Mouse (Mus musculus): ENCODE measurements around the gene Bpifc. TPM values are rescaled to one million over a fixed set of nuclear protein-coding genes. Genes with fewer than 3 reads are reported as not detected.

Gene Bpifc
- polyA plus RNA-seq, 1 experiment from 2014 or later = not detected

DNA sequence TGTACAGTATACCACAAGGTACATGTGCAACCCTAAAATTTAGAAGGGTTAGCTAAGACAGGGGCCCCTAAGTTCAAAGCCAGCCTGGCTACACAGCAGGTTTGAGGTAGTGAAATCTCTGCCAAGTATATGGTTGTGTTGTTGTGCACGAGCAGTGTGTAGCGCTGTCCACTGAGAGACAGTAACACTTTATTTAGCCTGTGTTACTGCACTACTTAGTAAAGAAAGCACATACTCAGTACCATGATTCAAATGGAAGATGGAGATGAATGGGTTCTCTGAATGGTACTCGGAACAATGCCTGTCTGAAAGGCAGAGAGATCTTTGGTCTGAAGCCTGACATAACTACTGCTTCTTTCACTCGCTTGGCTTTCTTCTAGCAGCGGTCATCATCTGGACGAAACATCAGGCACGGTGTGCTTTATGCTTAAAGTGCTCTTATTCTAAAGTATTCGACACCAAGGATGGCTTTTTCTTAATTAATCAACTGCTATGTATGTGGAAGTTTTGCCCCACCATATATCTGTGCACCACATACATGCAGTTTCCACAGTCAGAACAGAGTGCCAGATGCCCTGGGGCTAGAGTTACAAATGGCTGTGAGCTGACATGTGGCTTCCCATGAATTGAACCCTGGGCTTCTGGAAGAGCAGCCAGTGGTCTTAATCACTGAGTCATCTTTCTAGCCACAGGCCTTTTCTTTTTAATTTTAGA, 63.1 kb downstream of the Bpifc start:
- Histone ChIP-seq H3K27ac (ENCODE audit: low read length) (no peak overlapping the region), H3K9me3 (ENCODE audit: control insufficient read depth, low read length) (no peaks in the 10 kb centered on the region), H3K9ac (replicated peaks; ENCODE audit: low read depth, low read length) (no peak overlapping the region), H3K4me2 (ENCODE audit: low read length) (no peak overlapping the region), H3K4me3 (replicated peaks; ENCODE audit: low read length) (no peak overlapping the region), H3K27me3 (replicated peaks; ENCODE audit: control insufficient read depth, insufficient read depth, low read length) (no peaks in the 10 kb centered on the region), H3K36me3 (ENCODE audit: control insufficient read depth, insufficient read depth) (peaks cover 41% of the 10 kb centered on the region), H3K4me1 (replicated peaks; ENCODE audit: control insufficient read depth, insufficient read depth, low read length) (no peaks in the 10 kb centered on the region)
- 69% methylated on average over 8 of the region's 8 CpGs for WGBS
- ATAC-seq = no peak

- 92% methylated on average over 6 of the region's 6 CpGs for WGBS
- no peak for ATAC-seq
- H3K36me3 ChIP-seq (ENCODE audit: control insufficient read depth, insufficient read depth) = peaks cover 45% of the 10 kb centered on the region
Measured at GRCm38 (mm10) chr10:85936280-85936965, 75.3 kb downstream of the Bpifc start.

DNA sequence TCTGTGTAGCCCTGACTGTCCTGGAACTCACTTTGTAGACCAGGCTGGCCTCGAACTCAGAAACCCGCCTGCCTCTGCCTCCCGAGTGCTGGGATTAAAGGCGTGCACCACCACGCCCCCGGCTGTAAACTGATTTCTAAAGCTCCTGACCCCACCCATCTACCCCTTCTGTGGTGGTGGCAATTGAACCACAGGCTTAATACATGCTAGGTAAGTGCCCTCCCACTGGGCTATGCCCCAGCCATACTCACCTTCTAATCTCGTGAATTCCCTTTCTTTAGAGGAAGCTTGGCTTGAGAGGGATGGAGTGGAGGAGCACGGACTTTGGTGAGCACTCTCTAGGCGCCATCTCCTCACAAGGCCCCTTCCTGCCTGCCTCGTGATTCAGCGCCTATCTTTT, 81.7 kb downstream of the Bpifc start:
- Histone ChIP-seq H3K36me3 (ENCODE audit: control insufficient read depth, insufficient read depth) (no peaks in the 10 kb centered on the region), H3K27me3 (replicated peaks; ENCODE audit: control insufficient read depth, insufficient read depth, low read length) (0 out of 2 replicates have a peak, but pooled peaks cover 3% of the 10 kb centered on the region), H3K9ac (replicated peaks; ENCODE audit: low read depth, low read length) (no peak overlapping the region), H3K9me3 (ENCODE audit: control insufficient read depth, low read length) (no peaks in the 10 kb centered on the region), H3K4me1 (replicated peaks; ENCODE audit: control insufficient read depth, insufficient read depth, low read length) (peaks cover 17% of the 10 kb centered on the region), H3K4me2 (ENCODE audit: low read length) (no peak overlapping the region), H3K4me3 (replicated peaks; ENCODE audit: low read length) (no peak overlapping the region), H3K27ac (ENCODE audit: low read length) (no peak overlapping the region)
- no peak for ATAC-seq
- WGBS = 94% methylated on average over 11 of the region's 11 CpGs

More at GRCm38 (mm10) chr10:85936280-85936965, 75.3 kb downstream of the Bpifc start:
- H3K4me2 ChIP-seq (ENCODE audit: low read length) = no peak overlapping the region
- H3K27me3 ChIP-seq (replicated peaks; ENCODE audit: control insufficient read depth, insufficient read depth, low read length) = no peaks in the 10 kb centered on the region
- H3K9ac ChIP-seq (replicated peaks; ENCODE audit: low read depth, low read length) = no peak overlapping the region
- no peak overlapping the region for H3K27ac ChIP-seq (ENCODE audit: low read length)
- no peak overlapping the region for H3K4me3 ChIP-seq (replicated peaks; ENCODE audit: low read length)
- H3K4me1 ChIP-seq (replicated peaks; ENCODE audit: control insufficient read depth, insufficient read depth, low read length) = no peaks in the 10 kb centered on the region
- H3K9me3 ChIP-seq (ENCODE audit: control insufficient read depth, low read length) = no peaks in the 10 kb centered on the region

GRCm38 (mm10) chr10:85929208-85929591, 82.5 kb downstream of the Bpifc start:
- ATAC-seq = no peak
- Histone ChIP-seq H3K9me3 (ENCODE audit: control insufficient read depth, low read length) (no peaks in the 10 kb centered on the region), H3K4me1 (replicated peaks; ENCODE audit: control insufficient read depth, insufficient read depth, low read length) (peaks cover 17% of the 10 kb centered on the region), H3K36me3 (ENCODE audit: control insufficient read depth, insufficient read depth) (no peaks in the 10 kb centered on the region), H3K27me3 (replicated peaks; ENCODE audit: control insufficient read depth, insufficient read depth, low read length) (0 out of 2 replicates have a peak, but pooled peaks cover 3% of the 10 kb centered on the region), H3K27ac (ENCODE audit: low read length) (no peak overlapping the region), H3K4me2 (ENCODE audit: low read length) (peak overlapping the region; percentile 80), H3K9ac (replicated peaks; ENCODE audit: low read depth, low read length) (peak overlapping the region; percentile 57), H3K4me3 (replicated peaks; ENCODE audit: low read length) (peak overlapping the region; percentile 46)
- WGBS = 39% methylated on average over 11 of the region's 11 CpGs

DNA sequence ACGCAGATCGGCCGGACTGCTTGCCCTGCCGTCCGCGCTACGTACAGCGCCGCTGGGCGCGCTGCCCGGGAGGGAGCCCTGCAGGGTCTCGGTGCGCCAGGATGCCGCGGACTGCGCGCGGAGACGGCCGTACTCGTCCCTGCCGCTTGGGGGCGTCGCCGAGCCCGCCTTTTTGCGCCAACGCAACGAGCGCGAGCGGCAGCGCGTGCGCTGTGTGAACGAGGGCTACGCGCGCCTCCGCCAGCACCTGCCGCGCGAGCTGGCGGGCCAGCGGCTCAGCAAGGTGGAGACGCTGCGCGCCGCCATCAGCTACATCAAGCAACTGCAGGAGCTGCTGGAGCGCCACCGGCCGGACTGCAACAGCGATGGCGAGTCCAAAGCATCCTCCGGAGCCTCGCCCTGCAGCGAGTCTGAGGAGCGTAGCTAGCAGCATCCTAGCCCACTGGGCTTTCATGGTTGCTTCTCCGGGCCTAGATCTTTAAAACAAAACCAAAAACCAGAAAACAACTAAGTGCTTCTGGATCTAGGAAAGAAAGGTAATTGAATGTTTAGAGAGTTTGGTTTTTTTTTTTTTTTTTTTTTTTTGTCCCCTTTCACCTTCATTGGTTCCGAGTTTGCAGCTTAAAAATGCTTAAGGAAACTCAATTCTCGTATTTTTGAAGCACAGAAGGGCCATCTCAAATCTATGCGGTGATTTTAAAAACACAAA, 83.0 kb downstream of the Bpifc start:
- 1% methylated on average over 61 of the region's 63 CpGs for WGBS

GRCm38 (mm10) chr10:85927676-85928445, 83.8 kb downstream of the Bpifc start, which contains the start of gene Ascl4:
Gene Ascl4 (plus strand): TSS chr10:85927681.
- 0 out of 2 replicates have a peak, but pooled peaks cover 3% of the 10 kb centered on the region for H3K27me3 ChIP-seq (replicated peaks; ENCODE audit: control insufficient read depth, insufficient read depth, low read length)
- peak within 1 kb of the TSS; percentile 80 for H3K4me2 ChIP-seq (ENCODE audit: low read length)
- peak within 1 kb of the TSS; percentile 57 for H3K9ac ChIP-seq (replicated peaks; ENCODE audit: low read depth, low read length)
- no peaks in the 10 kb centered on the region for H3K9me3 ChIP-seq (ENCODE audit: control insufficient read depth, low read length)
- ATAC-seq = peak; percentile 8; the same call in 1 of the 2 replicates
- H3K27ac ChIP-seq (ENCODE audit: low read length) = no peak within 1 kb of the TSS
- H3K4me1 ChIP-seq (replicated peaks; ENCODE audit: control insufficient read depth, insufficient read depth, low read length) = peaks cover 17% of the 10 kb centered on the region
- H3K36me3 ChIP-seq (ENCODE audit: control insufficient read depth, insufficient read depth) = no peaks in the 10 kb centered on the region
- peak within 1 kb of the TSS; percentile 46 for H3K4me3 ChIP-seq (replicated peaks; ENCODE audit: low read length)
- WGBS = under 1% methylated on average over 23 of the region's 23 CpGs

More for the DNA sequence above, 83.0 kb downstream of the Bpifc start:
- peaks cover 17% of the 10 kb centered on the region for H3K4me1 ChIP-seq (replicated peaks; ENCODE audit: control insufficient read depth, insufficient read depth, low read length)
- peak overlapping the region; percentile 80 for H3K4me2 ChIP-seq (ENCODE audit: low read length)
- no peak overlapping the region for H3K27ac ChIP-seq (ENCODE audit: low read length)
- peak overlapping the region; percentile 57 for H3K9ac ChIP-seq (replicated peaks; ENCODE audit: low read depth, low read length)
- H3K4me3 ChIP-seq (replicated peaks; ENCODE audit: low read length) = peak overlapping the region; percentile 46
- peak; percentile 94 for ATAC-seq
- no peaks in the 10 kb centered on the region for H3K9me3 ChIP-seq (ENCODE audit: control insufficient read depth, low read length)
- 0 out of 2 replicates have a peak, but pooled peaks cover 3% of the 10 kb centered on the region for H3K27me3 ChIP-seq (replicated peaks; ENCODE audit: control insufficient read depth, insufficient read depth, low read length)
- H3K36me3 ChIP-seq (ENCODE audit: control insufficient read depth, insufficient read depth) = no peaks in the 10 kb centered on the region

- Histone ChIP-seq H3K4me1 (replicated peaks; ENCODE audit: control insufficient read depth, insufficient read depth, low read length) (peaks cover 14% of the 10 kb centered on the region), H3K27me3 (replicated peaks; ENCODE audit: control insufficient read depth, insufficient read depth, low read length) (no peaks in the 10 kb centered on the region), H3K4me2 (ENCODE audit: low read length) (peak within 1 kb of the TSS; percentile 65), H3K9ac (replicated peaks; ENCODE audit: low read depth, low read length) (peak within 1 kb of the TSS; percentile 88), H3K36me3 (ENCODE audit: control insufficient read depth, insufficient read depth) (peaks cover 8% of the 10 kb centered on the region), H3K9me3 (ENCODE audit: control insufficient read depth, low read length) (no peaks in the 10 kb centered on the region), H3K27ac (ENCODE audit: low read length) (peak within 1 kb of the TSS; percentile 83), H3K4me3 (replicated peaks; ENCODE audit: low read length) (peak within 1 kb of the TSS; percentile 95)
- WGBS = under 1% methylated on average over 69 of the region's 90 CpGs
- ATAC-seq = peak; percentile 100
Measured at GRCm38 (mm10) chr10:85916498-85917309, 95.0 kb downstream of the Bpifc start, which contains the start of gene Prdm4. Gene Prdm4 (minus strand): TSS chr10:85917142.
